Mouse (Mus musculus) small intestine, adult 2 months (tissue): ENCODE measurements at regions not wholly inside any gene's neighbourhood (a gene's known extent, or its start where the extent isn't known, plus 50 kb on each side); places are given as distances from the start of the nearest gene placed in this dataset.

Source experiments
- CTCF ChIP-seq: fragments of 200-500 bp; IDR thresholded peaks from 2 replicates; pipeline ENCODE4 v1.5.1; 2012; ENCODE audit warnings: low read depth, mild to moderate bottlenecking, control low read depth, inconsistent platforms, low read length, moderate library complexity, mixed read lengths; ENCODE audit not compliant: insufficient replicate concordance, insufficient read length; ENCODE audit errors: extremely low read depth
- POLR2A ChIP-seq: fragments of 200-500 bp; IDR thresholded peaks from 2 replicates; pipeline ENCODE4 v1.6.1; 2012; ENCODE audit warnings: low read depth, mild to moderate bottlenecking, control low read depth, inconsistent platforms, low read length, moderate library complexity

DNA sequence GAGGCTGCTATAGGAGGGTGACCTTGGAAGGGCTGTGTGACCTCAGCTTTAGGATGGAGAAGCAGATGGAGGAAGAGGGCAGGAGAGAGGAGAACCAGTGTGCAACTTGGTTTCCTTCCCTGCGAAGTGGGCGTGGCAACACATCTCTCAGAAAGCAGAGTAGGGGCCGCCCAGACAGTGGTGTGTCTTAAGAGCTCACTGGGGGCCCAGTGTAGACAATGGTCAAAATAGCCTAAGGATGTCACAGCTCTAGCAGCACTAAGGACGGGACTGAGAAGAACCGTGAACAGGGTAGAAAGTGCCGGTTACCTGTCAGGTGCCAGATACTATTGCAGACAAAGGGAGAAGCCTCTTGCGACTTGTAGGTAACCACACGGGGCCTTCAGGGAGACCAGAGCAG is 125.2 kb downstream of the Tfap2c start:
- TF ChIP-seq CTCF (no peak), POLR2A (no peak)
